Mouse (Mus musculus) megakaryocyte progenitor cell, adult 5-6 weeks (primary cell): ENCODE data around the gene 9130230L23Rik. TPM values are rescaled to one million over a fixed set of nuclear protein-coding genes. Genes with fewer than 3 reads are reported as not detected.

Experiments used
- total RNA-seq, 2 experiments: library from RNA; stranded (forward) in 1 of 2; stranded (reverse) in 1 of 2; fragments of 157-497, 149-512 nt in 1 of 2; fragments of 200-1000 nt in 1 of 2; gene quantifications; 2 replicates each; pipeline versions ENCODE4 v1.2.3 to v1.2.4; 2015 to 2017

The 9130230L23Rik gene
- total RNA-seq, 2 experiments from 2014 or later = not detected

Other genes starting within 250 kb of the 9130230L23Rik start
- 39.1 and 39.8 TPM in 2 replicates for gene N4bp2, start 240.8 kb downstream of the 9130230L23Rik start, total RNA-seq (2015)
- 22.2 and 30.3 TPM in 2 replicates for gene N4bp2, start 240.8 kb downstream of the 9130230L23Rik start, total RNA-seq (2017)
- gene Rhoh, start 143.1 kb downstream of the 9130230L23Rik start, total RNA-seq (2015) = 13.3 and 15.3 TPM in 2 replicates
- gene Rhoh, start 143.1 kb downstream of the 9130230L23Rik start, total RNA-seq (2017) = 18.2 and 18.6 TPM in 2 replicates
- not detected in 2 replicates for gene Chrna9, start 69.4 kb downstream of the 9130230L23Rik start, total RNA-seq (2015)
- gene Chrna9, start 69.4 kb downstream of the 9130230L23Rik start, total RNA-seq (2017) = not detected in 2 replicates
- 4.4 and 6.1 TPM in 2 replicates for gene Rbm47, start 168.8 kb upstream of the 9130230L23Rik start, total RNA-seq (2015)
- 2.4 and 4.7 TPM in 2 replicates for gene Rbm47, start 168.8 kb upstream of the 9130230L23Rik start, total RNA-seq (2017)